Mouse (Mus musculus) hindbrain, embryonic 16.5 days (tissue): ENCODE data around the gene Chic2. TPM values are rescaled to one million over a fixed set of nuclear protein-coding genes. Genes with fewer than 3 reads are reported as not detected.

Experiments
- ATAC-seq: fragments of 200-750 bp; cut with Nextera tagmentation; 2 replicates; pipeline ENCODE4 v1.8.0; 2017; ENCODE audit warnings: moderate TSS enrichment, moderate library complexity
- H3K27ac ChIP-seq: fragments of 300-500 bp; sonication (generic); 2 replicates; pipeline ENCODE4 v1.5.1; 2014; ENCODE audit warnings: low read depth, mild to moderate bottlenecking, control low read depth, low read length, moderate library complexity
- H3K27me3 ChIP-seq: fragments of 300-500 bp; sonication (generic); replicated peaks from 2 replicates; pipeline ENCODE4 v1.6.1; 2014; ENCODE audit warnings: low read length; ENCODE audit not compliant: control insufficient read depth, insufficient read depth
- H3K36me3 ChIP-seq: fragments of 300-500 bp; sonication (generic); 2 replicates; pipeline ENCODE4 v1.6.1; 2014; ENCODE audit warnings: mild to moderate bottlenecking, low read length, moderate library complexity, mixed read lengths; ENCODE audit not compliant: control insufficient read depth, insufficient read depth
- H3K4me1 ChIP-seq: fragments of 300-500 bp; sonication (generic); 2 replicates; pipeline ENCODE4 v1.6.1; 2014; ENCODE audit warnings: low read depth, low read length; ENCODE audit not compliant: control insufficient read depth, insufficient read depth
- H3K4me2 ChIP-seq: fragments of 300-500 bp; sonication (generic); 2 replicates; pipeline ENCODE4 v1.6.1; 2014; ENCODE audit warnings: mild to moderate bottlenecking, low read length, control low read depth, moderate library complexity
- H3K4me3 ChIP-seq: fragments of 300-500 bp; sonication (generic); 2 replicates; pipeline ENCODE4 v1.5.1; 2014; ENCODE audit warnings: mild to moderate bottlenecking, low read length, control low read depth, moderate library complexity
- H3K9ac ChIP-seq: fragments of 300-500 bp; sonication (generic); 2 replicates; pipeline ENCODE4 v1.6.1; 2014; ENCODE audit warnings: low read depth, mild to moderate bottlenecking, control low read depth, low read length, moderate library complexity
- H3K9me3 ChIP-seq: fragments of 300-500 bp; sonication (generic); 2 replicates; pipeline ENCODE4 v1.6.1; 2014; ENCODE audit warnings: mild to moderate bottlenecking, low read length, moderate library complexity; ENCODE audit not compliant: control insufficient read depth
- WGBS: fragments of 180-500 bp; shearing (Covaris S2); extraction: QIAGEN DNeasy Blood & Tissue Kit; methylation state at CpG from one replicate; pipeline ENCODE4 v1.1.7; 2014; 5-methylcytosine and 5-hydroxymethylcytosine counted together
- polyA plus RNA-seq: library from polyadenylated mRNA; unstranded; fragments of >200 nt; fragmentation: Nextera tagmentation; extraction: Ambion mirVana; gene quantifications from 2 replicates; pipeline ENCODE4 v1.2.1, GENCODE M21; 2015

Chic2 gene
- polyA plus RNA-seq, 1 experiment from 2014 or later: 26.5 TPM

DNA sequence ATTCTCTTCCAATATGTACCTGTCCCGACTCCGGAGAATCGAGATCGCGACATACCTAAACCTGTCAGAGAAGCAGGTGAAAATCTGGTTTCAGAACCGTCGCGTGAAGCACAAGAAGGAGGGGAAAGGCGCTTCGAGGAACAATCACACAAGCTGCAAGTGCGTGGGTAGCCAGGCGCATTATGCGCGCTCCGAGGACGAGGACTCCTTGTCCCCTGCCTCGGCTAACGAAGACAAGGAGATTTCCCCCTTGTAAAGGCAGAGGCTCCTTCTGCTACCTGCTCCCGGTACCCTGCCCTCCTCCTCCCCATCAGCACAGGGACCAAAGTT is 32.4 kb upstream of the Chic2 start:
- Histone ChIP-seq H3K27ac (no peak overlapping the region), H3K9ac (no peak overlapping the region), H3K4me3 (no peak overlapping the region), H3K9me3 (no peaks in the 10 kb centered on the region), H3K4me1 (peaks cover 11% of the 10 kb centered on the region), H3K27me3 (peaks cover 71% of the 10 kb centered on the region), H3K4me2 (no peak overlapping the region), H3K36me3 (no peaks in the 10 kb centered on the region)
- no peak for ATAC-seq
- WGBS: under 1% methylated on average over 19 of the region's 19 CpGs

DNA sequence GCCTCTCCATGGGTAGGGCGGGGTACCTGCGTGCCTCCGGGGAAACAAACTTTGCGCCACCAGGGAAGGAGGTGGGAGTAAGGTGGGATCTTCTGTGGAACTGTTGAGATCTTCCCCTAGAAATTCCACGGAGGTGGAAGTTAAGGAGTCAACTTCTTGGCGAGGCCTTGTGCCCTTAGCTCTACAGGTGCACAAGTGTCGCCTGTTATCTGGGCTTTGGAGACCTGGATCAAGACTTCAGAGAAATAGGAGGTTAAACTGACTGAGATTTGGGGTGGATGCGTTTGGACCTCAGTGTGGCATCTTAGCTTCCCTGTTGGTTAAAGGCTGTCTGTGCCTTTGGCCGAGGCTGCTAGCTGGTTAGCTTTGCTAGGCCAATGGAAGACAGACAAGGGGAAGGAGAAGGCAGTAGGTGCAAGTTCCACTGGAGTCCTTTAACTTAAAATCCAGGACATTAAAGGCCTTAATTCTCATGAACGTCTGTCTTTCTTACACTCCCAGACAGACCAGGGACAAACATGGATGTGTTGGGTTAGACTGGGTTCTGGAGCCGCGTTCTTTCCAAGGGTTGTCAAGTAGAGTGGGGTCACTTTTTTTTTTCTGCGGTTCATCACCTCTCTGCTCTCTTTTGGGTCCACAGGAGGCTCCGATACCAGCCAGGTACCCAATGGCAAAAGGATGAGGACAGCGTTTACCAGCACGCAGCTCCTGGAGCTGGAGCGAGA is 31.9 kb upstream of the Chic2 start:
- Histone ChIP-seq H3K36me3 (no peaks in the 10 kb centered on the region), H3K27ac (no peak overlapping the region), H3K4me1 (peaks cover 11% of the 10 kb centered on the region), H3K4me3 (peak overlapping the region; percentile 38), H3K9me3 (no peaks in the 10 kb centered on the region), H3K9ac (no peak overlapping the region), H3K4me2 (peak overlapping the region; percentile 60), H3K27me3 (peaks cover 71% of the 10 kb centered on the region)
- ATAC-seq: no peak
- WGBS: 3% methylated on average over 17 of the region's 17 CpGs

DNA sequence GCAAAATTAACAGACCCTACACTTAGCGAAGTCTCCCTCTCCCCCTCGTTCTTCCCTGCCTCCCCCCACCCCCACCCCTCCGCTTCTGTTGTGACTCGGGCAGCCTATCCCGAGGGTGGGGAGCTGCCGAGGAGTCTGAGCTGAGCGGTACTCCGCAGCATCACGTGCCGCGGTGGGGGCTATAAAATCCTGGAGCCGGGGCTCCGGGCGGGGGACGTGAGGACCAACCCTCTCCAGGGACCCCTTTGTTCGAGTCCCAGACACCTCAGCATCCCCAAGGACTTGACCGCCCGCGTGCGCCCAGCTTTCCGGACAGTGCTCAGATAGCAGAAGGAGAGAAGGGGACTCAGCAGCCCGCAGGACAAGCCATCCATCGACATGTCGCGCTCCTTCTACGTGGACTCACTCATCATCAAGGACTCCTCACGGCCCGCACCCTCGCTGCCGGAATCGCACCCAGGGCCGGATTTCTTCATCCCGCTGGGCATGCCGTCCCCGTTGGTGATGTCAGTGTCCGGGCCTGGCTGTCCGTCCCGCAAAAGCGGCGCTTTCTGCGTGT is 30.9 kb upstream of the Chic2 start, which contains the start of gene Gsx2:
Gsx2 (plus strand) TSS at position 219 of the 559 bp plus-strand sequence.
- H3K9ac ChIP-seq: 0 out of 2 replicates have a peak within 1 kb of the TSS, but pooled peaks have one; percentile 33
- peak; percentile 53; the same call in 1 of the 2 replicates for ATAC-seq
- H3K27me3 ChIP-seq: peaks cover 66% of the 10 kb centered on the region
- H3K4me3 ChIP-seq: peak within 1 kb of the TSS; percentile 38
- no peaks in the 10 kb centered on the region for H3K9me3 ChIP-seq
- peaks cover 11% of the 10 kb centered on the region for H3K4me1 ChIP-seq
- no peak within 1 kb of the TSS for H3K27ac ChIP-seq
- under 1% methylated on average over 40 of the region's 41 CpGs for WGBS
- H3K4me2 ChIP-seq: peak within 1 kb of the TSS; percentile 60
- H3K36me3 ChIP-seq: no peaks in the 10 kb centered on the region

DNA sequence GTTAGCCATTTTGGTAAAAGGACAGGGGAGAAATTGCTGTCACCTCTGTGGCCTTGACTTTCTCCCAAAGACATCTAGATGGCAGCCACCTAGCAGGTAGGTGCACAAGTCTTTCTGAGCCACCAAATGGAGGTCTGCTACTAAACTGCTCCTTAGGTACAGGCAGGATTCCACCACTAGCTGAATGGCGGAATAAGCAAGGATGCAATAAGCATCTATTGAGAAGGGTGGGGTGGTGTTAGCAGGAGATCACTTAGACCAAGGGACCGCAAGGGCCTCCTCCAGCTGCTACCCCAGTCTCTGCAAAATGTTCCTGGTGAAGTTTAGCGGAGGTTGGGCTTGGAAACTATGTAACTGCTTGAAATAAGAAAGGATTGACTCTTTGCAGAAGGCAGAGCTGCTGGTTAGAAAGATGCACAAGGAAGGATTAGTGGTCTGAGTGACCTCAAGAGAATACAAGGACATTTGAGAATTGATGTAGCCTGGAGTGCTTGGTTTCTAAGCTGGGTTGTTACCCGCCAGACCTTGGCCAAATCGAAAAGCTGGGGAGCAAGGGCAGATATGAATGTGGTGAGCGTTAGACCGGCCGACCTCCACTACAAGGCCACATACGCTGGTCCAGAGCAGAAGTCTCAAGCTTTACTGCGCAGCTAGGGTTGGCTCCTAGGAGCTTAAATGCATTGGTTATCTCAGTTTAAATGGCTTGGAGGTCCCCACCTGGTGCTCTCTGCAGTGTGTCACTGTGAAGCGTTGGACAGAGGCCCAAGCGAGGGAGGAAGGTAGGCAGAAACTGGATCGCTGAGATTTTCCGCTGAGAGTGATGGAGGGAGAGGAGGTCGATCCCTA is 30.2 kb upstream of the Chic2 start:
- H3K9me3 ChIP-seq: no peaks in the 10 kb centered on the region
- H3K27ac ChIP-seq: no peak overlapping the region
- no peak; the same call in 1 of the 2 replicates for ATAC-seq
- H3K4me3 ChIP-seq: no peak overlapping the region
- H3K4me1 ChIP-seq: peaks cover 11% of the 10 kb centered on the region
- peak overlapping the region; percentile 60; the same call in 1 of the 2 replicates for H3K4me2 ChIP-seq
- H3K27me3 ChIP-seq: peaks cover 66% of the 10 kb centered on the region
- WGBS: 13% methylated on average over 15 of the region's 15 CpGs
- no peak overlapping the region for H3K9ac ChIP-seq
- no peaks in the 10 kb centered on the region for H3K36me3 ChIP-seq

DNA sequence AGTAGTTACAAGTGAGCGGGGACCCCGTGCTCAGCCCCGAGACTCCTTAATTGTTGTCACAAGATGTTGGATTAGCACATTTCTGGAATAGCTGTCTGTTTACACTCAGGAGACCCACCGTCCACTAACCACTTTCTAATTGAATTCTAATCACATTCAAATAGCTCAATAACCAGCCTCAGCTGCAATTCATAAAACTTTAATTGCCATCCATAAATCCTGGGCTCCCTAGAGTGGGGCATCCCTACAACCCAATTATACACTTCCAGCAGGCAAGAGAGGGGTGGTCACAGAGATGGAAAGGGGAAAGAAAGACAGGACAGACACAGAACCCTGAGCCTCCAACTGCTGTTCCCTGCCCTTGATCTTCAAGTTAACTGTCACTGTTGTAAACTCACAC is 29.6 kb upstream of the Chic2 start:
- Histone ChIP-seq H3K27ac (no peak overlapping the region), H3K9ac (no peak overlapping the region), H3K4me1 (peaks cover 11% of the 10 kb centered on the region), H3K4me3 (no peak overlapping the region), H3K27me3 (peaks cover 64% of the 10 kb centered on the region), H3K4me2 (no peak overlapping the region), H3K9me3 (no peaks in the 10 kb centered on the region), H3K36me3 (no peaks in the 10 kb centered on the region)
- 11% methylated on average over 4 of the region's 4 CpGs for WGBS
- ATAC-seq: no peak

DNA sequence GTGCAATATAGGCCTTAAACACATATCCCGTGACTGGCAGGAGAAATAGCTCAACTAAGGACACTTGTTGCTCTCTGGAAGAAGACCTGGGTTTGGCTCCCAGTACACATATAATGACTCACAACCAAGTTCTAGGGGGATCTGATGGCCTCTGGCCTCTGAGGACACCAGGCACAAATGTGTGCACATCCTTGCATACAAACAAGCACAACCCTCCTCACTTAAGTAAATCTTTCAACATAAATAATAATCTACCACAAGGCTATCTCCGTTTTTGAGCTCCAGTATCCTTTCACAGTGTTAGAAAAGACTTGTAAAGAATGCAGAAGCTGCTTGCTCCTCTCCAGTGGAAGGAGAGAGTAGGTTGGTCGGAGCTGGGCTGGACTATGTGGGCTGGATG is 29.1 kb upstream of the Chic2 start:
- no peak overlapping the region for H3K9ac ChIP-seq
- H3K4me1 ChIP-seq: peaks cover 11% of the 10 kb centered on the region
- H3K4me2 ChIP-seq: no peak overlapping the region
- H3K27ac ChIP-seq: no peak overlapping the region
- H3K4me3 ChIP-seq: no peak overlapping the region
- 22% methylated on average over 3 of the region's 3 CpGs for WGBS
- H3K36me3 ChIP-seq: no peaks in the 10 kb centered on the region
- no peak for ATAC-seq
- H3K27me3 ChIP-seq: peaks cover 63% of the 10 kb centered on the region
- H3K9me3 ChIP-seq: no peaks in the 10 kb centered on the region

DNA sequence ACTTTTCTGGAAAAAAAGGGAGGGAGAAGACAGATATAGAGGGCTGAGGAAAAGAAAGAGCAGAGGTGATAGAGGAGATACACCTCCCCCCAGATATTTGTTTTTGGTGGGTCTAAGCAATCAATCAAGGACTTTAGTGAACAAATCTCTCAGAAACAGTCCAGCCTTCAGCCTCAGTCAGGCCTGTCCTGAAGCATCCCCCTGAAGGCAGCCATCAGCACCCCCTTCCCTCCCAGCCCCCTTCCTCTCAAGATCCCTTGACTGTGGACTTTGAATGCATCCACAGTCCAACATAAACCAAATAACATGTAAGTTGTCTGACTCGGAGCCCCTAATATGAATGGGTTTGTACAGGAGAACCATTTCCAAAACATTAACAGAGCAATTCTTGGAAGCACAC is 28.6 kb upstream of the Chic2 start:
- Histone ChIP-seq H3K9me3 (no peaks in the 10 kb centered on the region), H3K27me3 (peaks cover 63% of the 10 kb centered on the region), H3K4me1 (peaks cover 11% of the 10 kb centered on the region), H3K4me3 (no peak overlapping the region), H3K9ac (no peak overlapping the region), H3K27ac (no peak overlapping the region), H3K36me3 (no peaks in the 10 kb centered on the region), H3K4me2 (no peak overlapping the region)
- no peak for ATAC-seq
- WGBS: 28% methylated on average over 1 of the region's 1 CpGs

DNA sequence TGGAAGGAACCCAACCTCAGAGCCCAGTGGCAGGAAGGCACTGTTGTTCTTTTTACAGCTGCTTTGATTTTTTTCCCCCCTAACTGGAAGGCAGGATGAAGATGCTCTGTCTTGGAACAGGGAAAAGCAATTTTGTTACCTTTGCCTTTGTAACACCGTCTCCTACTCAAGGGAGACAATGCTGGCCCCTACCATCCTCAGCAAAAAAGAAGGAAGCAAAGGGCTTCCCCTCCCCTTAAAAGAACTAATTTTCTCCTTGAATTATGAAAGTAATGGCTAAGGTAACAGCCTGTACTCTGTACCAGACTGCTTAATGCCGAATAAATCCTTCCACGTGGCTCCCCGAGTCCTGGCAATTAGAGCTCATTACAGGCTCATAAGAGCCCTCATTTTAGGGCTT is 28.0 kb upstream of the Chic2 start:
- no peak overlapping the region for H3K27ac ChIP-seq
- H3K4me1 ChIP-seq: peaks cover 11% of the 10 kb centered on the region
- 4% methylated on average over 4 of the region's 4 CpGs for WGBS
- no peak for ATAC-seq
- no peaks in the 10 kb centered on the region for H3K9me3 ChIP-seq
- H3K4me3 ChIP-seq: no peak overlapping the region
- H3K9ac ChIP-seq: no peak overlapping the region
- H3K27me3 ChIP-seq: peaks cover 60% of the 10 kb centered on the region
- H3K4me2 ChIP-seq: no peak overlapping the region
- no peaks in the 10 kb centered on the region for H3K36me3 ChIP-seq

DNA sequence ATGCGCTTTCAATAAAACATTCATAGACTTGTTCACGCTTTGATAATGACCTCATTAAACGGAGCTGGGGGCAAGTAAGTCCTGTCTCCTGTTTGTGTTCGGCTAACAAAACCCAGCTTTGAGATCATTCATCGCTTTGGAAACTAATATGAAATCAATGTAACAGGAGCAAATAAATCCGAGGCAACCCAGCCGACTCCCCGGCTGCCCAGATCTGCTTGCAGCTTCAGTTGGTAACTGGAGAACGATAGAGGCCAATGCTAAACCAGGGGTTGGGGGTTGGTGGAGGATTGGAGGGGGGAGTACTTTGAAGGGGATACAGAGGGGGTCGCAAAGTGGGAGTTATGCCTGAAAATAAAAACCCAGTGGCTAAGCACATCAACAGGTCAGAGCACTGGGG is 27.4 kb upstream of the Chic2 start:
- H3K4me3 ChIP-seq: no peak overlapping the region

More for the DNA sequence above, 27.4 kb upstream of the Chic2 start:
- no peaks in the 10 kb centered on the region for H3K9me3 ChIP-seq
- H3K4me2 ChIP-seq: no peak overlapping the region
- H3K27me3 ChIP-seq: peaks cover 57% of the 10 kb centered on the region
- 2% methylated on average over 10 of the region's 10 CpGs for WGBS
- no peak overlapping the region for H3K27ac ChIP-seq
- no peak overlapping the region for H3K9ac ChIP-seq
- ATAC-seq: no peak
- no peaks in the 10 kb centered on the region for H3K36me3 ChIP-seq
- H3K4me1 ChIP-seq: peaks cover 11% of the 10 kb centered on the region
